Mouse (Mus musculus): ENCODE measurements at regions not wholly inside any gene's neighbourhood (a gene's known extent, or its start where the extent isn't known, plus 50 kb on each side); places are given as distances from the start of the nearest gene placed in this dataset.

GRCm38 (mm10) chr2:131801212-131801611 lies 58.3 kb downstream of the Erv3 start:
- WGBS: 72% methylated on average over 8 of the region's 8 CpGs

DNA sequence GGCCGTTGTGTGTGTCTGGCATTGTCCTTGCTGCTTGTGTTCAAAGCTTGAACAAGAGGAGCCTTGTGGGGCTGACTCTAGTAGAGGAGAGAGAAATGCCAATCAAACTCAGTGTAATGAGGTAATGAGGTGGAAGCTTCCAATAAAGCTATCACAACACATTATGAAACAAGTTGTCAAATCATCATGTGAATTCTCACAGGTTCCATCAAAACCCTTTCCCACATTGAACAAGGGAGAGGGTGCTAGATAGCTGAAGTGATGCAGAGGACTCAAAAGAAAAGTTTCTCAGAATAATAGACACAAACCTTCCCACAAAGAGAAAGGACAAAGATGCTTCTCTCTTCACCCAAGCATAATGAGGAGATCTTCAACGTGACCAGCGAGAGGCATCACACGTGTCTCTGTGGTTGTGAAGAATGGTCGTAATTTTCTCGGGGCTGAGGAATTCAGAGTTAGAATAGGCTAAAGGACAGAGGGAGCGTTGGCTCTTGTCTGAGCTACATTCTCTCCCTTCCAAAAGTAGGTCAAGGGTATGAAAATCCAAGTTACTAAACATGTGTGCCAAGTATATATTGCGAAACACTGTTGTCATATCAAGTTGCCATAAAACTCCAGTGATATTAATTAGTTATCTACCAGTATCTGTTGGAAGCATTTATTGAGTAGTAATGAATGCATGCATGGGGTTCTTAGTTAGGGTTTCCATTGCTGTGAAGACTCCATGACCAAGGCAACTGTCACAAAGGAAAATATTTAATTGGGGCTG lies 59.2 kb downstream of the Erv3 start:
- H3K27me3 ChIP-seq (ENCODE audit: control insufficient read depth, insufficient read depth, low read length): no peaks in the 10 kb centered on the region
- no peak overlapping the region for H3K4me2 ChIP-seq (ENCODE audit: low read length)
- H3K9me3 ChIP-seq (ENCODE audit: control insufficient read depth, low read length): no peaks in the 10 kb centered on the region
- no peak overlapping the region for H3K9ac ChIP-seq (ENCODE audit: low read length)
- no peaks in the 10 kb centered on the region for H3K36me3 ChIP-seq (ENCODE audit: control insufficient read depth, insufficient read depth, low read length)
- no peak overlapping the region for H3K27ac ChIP-seq (replicated peaks in 1 of 2; ENCODE audit: control insufficient read depth in 1 of 2, insufficient read depth in 1 of 2, low read depth in 2 of 2, low read length in 2 of 2)
- ATAC-seq (ENCODE audit: insufficient number of reproducible peaks, insufficient read depth, low FRiP score, low read depth): no peak
- 88% methylated on average over 8 of the region's 8 CpGs for WGBS
- no peaks in the 10 kb centered on the region for H3K4me1 ChIP-seq (ENCODE audit: control insufficient read depth in 2 of 2, insufficient read depth in 2 of 2, low read length in 2 of 2)
- no peak overlapping the region for H3K4me3 ChIP-seq (ENCODE audit: control insufficient read depth in 1 of 2, insufficient read depth in 1 of 2, low read depth in 1 of 2, low read length in 2 of 2)

More at GRCm38 (mm10) chr2:131801212-131801611, 58.3 kb downstream of the Erv3 start:
- no peak for ATAC-seq (ENCODE audit: insufficient number of reproducible peaks, insufficient read depth, low FRiP score, low read depth)
- H3K36me3 ChIP-seq (ENCODE audit: control insufficient read depth, insufficient read depth, low read length): no peaks in the 10 kb centered on the region
- no peaks in the 10 kb centered on the region for H3K4me1 ChIP-seq (ENCODE audit: control insufficient read depth in 2 of 2, insufficient read depth in 2 of 2, low read length in 2 of 2)
- H3K9ac ChIP-seq (ENCODE audit: low read length): no peak overlapping the region
- no peak overlapping the region for H3K4me2 ChIP-seq (ENCODE audit: low read length)
- no peaks in the 10 kb centered on the region for H3K27me3 ChIP-seq (ENCODE audit: control insufficient read depth, insufficient read depth, low read length)
- no peak overlapping the region for H3K27ac ChIP-seq (replicated peaks in 1 of 2; ENCODE audit: control insufficient read depth in 1 of 2, insufficient read depth in 1 of 2, low read depth in 2 of 2, low read length in 2 of 2)
- H3K9me3 ChIP-seq (ENCODE audit: control insufficient read depth, low read length): no peaks in the 10 kb centered on the region
- H3K4me3 ChIP-seq (ENCODE audit: control insufficient read depth in 1 of 2, insufficient read depth in 1 of 2, low read depth in 1 of 2, low read length in 2 of 2): no peak overlapping the region

GRCm38 (mm10) chr2:131799486-131799885 lies 60.1 kb downstream of the Erv3 start:
- Histone ChIP-seq H3K9me3 (ENCODE audit: control insufficient read depth, low read length) (no peaks in the 10 kb centered on the region), H3K27ac (replicated peaks in 1 of 2; ENCODE audit: control insufficient read depth in 1 of 2, insufficient read depth in 1 of 2, low read depth in 2 of 2, low read length in 2 of 2) (no peak overlapping the region), H3K4me3 (ENCODE audit: control insufficient read depth in 1 of 2, insufficient read depth in 1 of 2, low read depth in 1 of 2, low read length in 2 of 2) (no peak overlapping the region), H3K27me3 (ENCODE audit: control insufficient read depth, insufficient read depth, low read length) (no peaks in the 10 kb centered on the region), H3K4me1 (ENCODE audit: control insufficient read depth in 2 of 2, insufficient read depth in 2 of 2, low read length in 2 of 2) (no peaks in the 10 kb centered on the region), H3K36me3 (ENCODE audit: control insufficient read depth, insufficient read depth, low read length) (no peaks in the 10 kb centered on the region), H3K9ac (ENCODE audit: low read length) (no peak overlapping the region), H3K4me2 (ENCODE audit: low read length) (no peak overlapping the region)
- whole genome bisulfite sequencing: 82% methylated on average over 7 of the region's 7 CpGs
- ATAC-seq (ENCODE audit: insufficient number of reproducible peaks, insufficient read depth, low FRiP score, low read depth): no peak

DNA sequence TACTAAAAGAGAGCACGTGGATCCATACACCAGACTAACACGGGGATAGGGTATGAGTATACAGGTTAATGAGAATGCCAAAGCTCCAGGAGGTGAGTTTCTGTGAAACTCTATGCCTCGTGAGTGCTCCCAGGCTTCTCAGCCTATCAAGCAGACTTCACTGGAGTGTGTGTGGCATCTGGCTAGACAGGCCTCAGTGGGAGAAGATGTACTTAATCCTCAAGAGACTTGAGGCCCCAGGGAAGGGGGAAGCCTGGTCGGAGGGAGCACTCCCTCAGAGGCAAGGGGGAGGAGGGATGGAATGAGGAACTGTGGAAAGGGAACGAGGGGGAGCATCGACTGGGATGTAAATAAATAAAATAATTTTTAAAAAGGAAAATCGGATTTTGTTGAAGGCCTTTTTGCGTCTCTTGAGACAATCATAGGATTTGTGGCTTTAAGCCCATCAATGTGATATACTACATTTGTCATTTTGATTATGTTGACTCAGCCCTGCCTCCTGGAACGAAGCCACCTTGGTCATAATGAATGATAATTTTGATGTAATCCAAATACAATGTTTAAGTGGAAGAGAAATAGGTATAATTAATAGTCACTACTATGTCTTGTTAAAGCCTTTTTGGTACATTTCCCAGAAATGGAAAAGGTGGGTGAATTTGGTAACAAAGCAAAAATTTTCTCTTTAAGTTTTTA lies 62.4 kb downstream of the Erv3 start:
- Histone ChIP-seq H3K27me3 (ENCODE audit: control insufficient read depth, insufficient read depth, low read length) (no peaks in the 10 kb centered on the region), H3K27ac (replicated peaks in 1 of 2; ENCODE audit: control insufficient read depth in 1 of 2, insufficient read depth in 1 of 2, low read depth in 2 of 2, low read length in 2 of 2) (no peak overlapping the region), H3K4me1 (ENCODE audit: control insufficient read depth in 2 of 2, insufficient read depth in 2 of 2, low read length in 2 of 2) (no peaks in the 10 kb centered on the region), H3K9me3 (ENCODE audit: control insufficient read depth, low read length) (no peaks in the 10 kb centered on the region), H3K4me2 (ENCODE audit: low read length) (no peak overlapping the region), H3K36me3 (ENCODE audit: control insufficient read depth, insufficient read depth, low read length) (no peaks in the 10 kb centered on the region), H3K4me3 (ENCODE audit: control insufficient read depth in 1 of 2, insufficient read depth in 1 of 2, low read depth in 1 of 2, low read length in 2 of 2) (no peak overlapping the region), H3K9ac (ENCODE audit: low read length) (no peak overlapping the region)
- 68% methylated on average over 9 of the region's 9 CpGs for WGBS
- no peak for ATAC-seq (ENCODE audit: insufficient number of reproducible peaks, insufficient read depth, low FRiP score, low read depth)

- H3K9me3 ChIP-seq (ENCODE audit: control insufficient read depth, low read length): peaks cover 9% of the 10 kb centered on the region; the same call in 1 of the 2 replicates
- no peak for ATAC-seq (ENCODE audit: insufficient number of reproducible peaks, insufficient read depth, low FRiP score, low read depth)
- H3K36me3 ChIP-seq (ENCODE audit: control insufficient read depth, insufficient read depth, low read length): no peaks in the 10 kb centered on the region
- no peak overlapping the region for H3K27ac ChIP-seq (replicated peaks in 1 of 2; ENCODE audit: control insufficient read depth in 1 of 2, insufficient read depth in 1 of 2, low read depth in 2 of 2, low read length in 2 of 2)
- H3K27me3 ChIP-seq (ENCODE audit: control insufficient read depth, insufficient read depth, low read length): no peaks in the 10 kb centered on the region
- no peak overlapping the region for H3K4me2 ChIP-seq (ENCODE audit: low read length)
- no peak overlapping the region for H3K4me3 ChIP-seq (ENCODE audit: control insufficient read depth in 1 of 2, insufficient read depth in 1 of 2, low read depth in 1 of 2, low read length in 2 of 2)
- 86% methylated on average over 1 of the region's 1 CpGs for WGBS
- no peak overlapping the region for H3K9ac ChIP-seq (ENCODE audit: low read length)
- H3K4me1 ChIP-seq (ENCODE audit: control insufficient read depth in 2 of 2, insufficient read depth in 2 of 2, low read length in 2 of 2): no peaks in the 10 kb centered on the region
These were observed 84.2 kb downstream of the Erv3 start for GRCm38 (mm10) chr2:131775381-131775780.

DNA sequence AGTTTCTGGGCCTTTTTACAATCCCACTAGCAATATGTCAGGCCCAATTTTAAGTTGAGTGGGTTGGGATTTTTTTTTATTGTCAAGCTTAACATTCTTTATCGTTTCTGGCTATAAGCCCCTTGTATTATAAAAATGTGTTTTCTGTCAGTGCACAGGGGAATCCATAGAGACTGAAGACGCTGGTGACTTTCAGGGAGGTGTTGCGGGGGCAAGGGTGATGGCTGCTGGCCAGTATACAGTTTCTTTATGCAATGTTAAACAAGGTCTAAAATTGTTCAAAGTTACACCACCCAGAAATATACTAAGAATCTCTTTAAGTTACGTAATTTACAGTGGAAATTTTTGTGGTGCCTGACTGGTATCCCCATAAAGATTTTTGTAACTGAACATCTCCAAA lies 85.9 kb downstream of the Erv3 start:
- 70% methylated on average over 4 of the region's 4 CpGs for WGBS
- ATAC-seq (ENCODE audit: insufficient number of reproducible peaks, insufficient read depth, low FRiP score, low read depth): no peak

GRCm38 (mm10) chr2:131772163-131772562 lies 87.4 kb downstream of the Erv3 start:
- no peaks in the 10 kb centered on the region for H3K27me3 ChIP-seq (ENCODE audit: control insufficient read depth, insufficient read depth, low read length)
- H3K36me3 ChIP-seq (ENCODE audit: control insufficient read depth, insufficient read depth, low read length): no peaks in the 10 kb centered on the region
- H3K27ac ChIP-seq (replicated peaks in 1 of 2; ENCODE audit: control insufficient read depth in 1 of 2, insufficient read depth in 1 of 2, low read depth in 2 of 2, low read length in 2 of 2): no peak overlapping the region
- no peaks in the 10 kb centered on the region for H3K4me1 ChIP-seq (ENCODE audit: control insufficient read depth in 2 of 2, insufficient read depth in 2 of 2, low read length in 2 of 2)
- H3K9me3 ChIP-seq (ENCODE audit: control insufficient read depth, low read length): no peaks in the 10 kb centered on the region
- no peak for ATAC-seq (ENCODE audit: insufficient number of reproducible peaks, insufficient read depth, low FRiP score, low read depth)
- H3K4me2 ChIP-seq (ENCODE audit: low read length): no peak overlapping the region
- WGBS: 82% methylated on average over 5 of the region's 5 CpGs
- H3K4me3 ChIP-seq (ENCODE audit: control insufficient read depth in 1 of 2, insufficient read depth in 1 of 2, low read depth in 1 of 2, low read length in 2 of 2): no peak overlapping the region
- H3K9ac ChIP-seq (ENCODE audit: low read length): no peak overlapping the region

More for the DNA sequence above, 85.9 kb downstream of the Erv3 start:
- Histone ChIP-seq H3K27ac (replicated peaks in 1 of 2; ENCODE audit: control insufficient read depth in 1 of 2, insufficient read depth in 1 of 2, low read depth in 2 of 2, low read length in 2 of 2) (no peak overlapping the region), H3K4me1 (ENCODE audit: control insufficient read depth in 2 of 2, insufficient read depth in 2 of 2, low read length in 2 of 2) (no peaks in the 10 kb centered on the region), H3K9me3 (ENCODE audit: control insufficient read depth, low read length) (no peaks in the 10 kb centered on the region), H3K9ac (ENCODE audit: low read length) (no peak overlapping the region), H3K27me3 (ENCODE audit: control insufficient read depth, insufficient read depth, low read length) (no peaks in the 10 kb centered on the region), H3K36me3 (ENCODE audit: control insufficient read depth, insufficient read depth, low read length) (no peaks in the 10 kb centered on the region), H3K4me2 (ENCODE audit: low read length) (no peak overlapping the region), H3K4me3 (ENCODE audit: control insufficient read depth in 1 of 2, insufficient read depth in 1 of 2, low read depth in 1 of 2, low read length in 2 of 2) (no peak overlapping the region)
